Mouse (Mus musculus) cerebellum, adult (tissue): ENCODE results near the gene Dnah17.
A peak's percentile ranks its signal among the peaks of the same experiment; 100 is the strongest.

Experiments used
- ATAC-seq: cut with Nextera tagmentation; 2 replicates; pipeline ENCODE4 v1.9.2; 2017; ENCODE audit warnings: mild to moderate bottlenecking, moderate library complexity, mixed read lengths; ENCODE audit not compliant: insufficient number of reproducible peaks, low FRiP score, low TSS enrichment

The Dnah17 gene

GRCm38 (mm10) chr11:118091002-118091670, 39.3 kb downstream of the Dnah17 start:
- ATAC-seq, result no peak

GRCm38 (mm10) chr11:118088896-118089295, 41.5 kb downstream of the Dnah17 start:
- no peak for ATAC-seq

- ATAC-seq, result no peak
These were observed 44.5 kb downstream of the Dnah17 start for GRCm38 (mm10) chr11:118085961-118086360.

GRCm38 (mm10) chr11:118085176-118085575, 45.3 kb downstream of the Dnah17 start:
- ATAC-seq, result no peak

GRCm38 (mm10) chr11:118084266-118084665, 46.2 kb downstream of the Dnah17 start:
- no peak for ATAC-seq

GRCm38 (mm10) chr11:118083811-118084210, 46.6 kb downstream of the Dnah17 start:
- ATAC-seq, result peak; percentile 33; the same call in 1 of the 2 replicates

GRCm38 (mm10) chr11:118082294-118082693, 48.1 kb downstream of the Dnah17 start:
- no peak for ATAC-seq

- no peak for ATAC-seq
These were observed 50.7 kb downstream of the Dnah17 start for GRCm38 (mm10) chr11:118079750-118080149.

GRCm38 (mm10) chr11:118076929-118077328, 53.5 kb downstream of the Dnah17 start:
- no peak for ATAC-seq

- no peak for ATAC-seq
These were observed 55.4 kb downstream of the Dnah17 start for GRCm38 (mm10) chr11:118075035-118075522.

GRCm38 (mm10) chr11:118071227-118071912, 59.1 kb downstream of the Dnah17 start:
- ATAC-seq, result no peak

GRCm38 (mm10) chr11:118068812-118069332, 61.6 kb downstream of the Dnah17 start:
- ATAC-seq, result no peak

GRCm38 (mm10) chr11:118067588-118067987, 62.8 kb downstream of the Dnah17 start:
- no peak for ATAC-seq

GRCm38 (mm10) chr11:118060038-118060437, 70.4 kb downstream of the Dnah17 start:
- no peak for ATAC-seq

GRCm38 (mm10) chr11:118058872-118059271, 71.6 kb downstream of the Dnah17 start:
- no peak for ATAC-seq

GRCm38 (mm10) chr11:118058367-118058766, 72.1 kb downstream of the Dnah17 start:
- ATAC-seq, result no peak

- ATAC-seq, result no peak
These were observed 80.3 kb downstream of the Dnah17 start for GRCm38 (mm10) chr11:118050174-118050573.

- ATAC-seq, result no peak
These were observed 80.8 kb downstream of the Dnah17 start for GRCm38 (mm10) chr11:118049641-118050040.

GRCm38 (mm10) chr11:118043293-118043907, 87.0 kb downstream of the Dnah17 start:
- no peak for ATAC-seq

GRCm38 (mm10) chr11:118042791-118043190, 87.6 kb downstream of the Dnah17 start:
- ATAC-seq, result no peak

- ATAC-seq, result no peak
These were observed 95.4 kb downstream of the Dnah17 start for GRCm38 (mm10) chr11:118035068-118035467.
